Mouse (Mus musculus): ENCODE measurements around the gene Fth1.

Fth1 gene

DNA sequence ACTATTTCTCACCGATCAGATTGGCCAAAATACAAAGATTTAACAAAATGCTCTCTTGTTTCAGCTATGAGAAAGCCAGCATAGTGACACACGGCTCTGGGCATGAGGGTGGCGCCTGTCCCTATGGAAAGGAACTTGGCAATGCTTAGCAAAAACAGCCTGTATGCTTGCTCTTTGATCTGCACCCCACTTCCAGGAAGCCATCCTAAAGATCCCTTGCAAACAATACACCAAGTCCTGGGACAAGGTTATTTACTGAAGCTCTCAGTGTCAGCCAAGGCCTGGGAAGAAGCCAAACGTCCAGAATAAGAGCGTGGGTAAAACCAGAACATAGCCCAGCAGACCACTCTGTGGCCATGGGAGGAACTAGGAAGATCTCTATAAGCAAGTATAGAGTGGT, 19.6 kb upstream of the Fth1 start:
- no peak for DNase-seq (ENCODE audit: low read depth in 1 of 2, low spot score in 2 of 2)

DNA sequence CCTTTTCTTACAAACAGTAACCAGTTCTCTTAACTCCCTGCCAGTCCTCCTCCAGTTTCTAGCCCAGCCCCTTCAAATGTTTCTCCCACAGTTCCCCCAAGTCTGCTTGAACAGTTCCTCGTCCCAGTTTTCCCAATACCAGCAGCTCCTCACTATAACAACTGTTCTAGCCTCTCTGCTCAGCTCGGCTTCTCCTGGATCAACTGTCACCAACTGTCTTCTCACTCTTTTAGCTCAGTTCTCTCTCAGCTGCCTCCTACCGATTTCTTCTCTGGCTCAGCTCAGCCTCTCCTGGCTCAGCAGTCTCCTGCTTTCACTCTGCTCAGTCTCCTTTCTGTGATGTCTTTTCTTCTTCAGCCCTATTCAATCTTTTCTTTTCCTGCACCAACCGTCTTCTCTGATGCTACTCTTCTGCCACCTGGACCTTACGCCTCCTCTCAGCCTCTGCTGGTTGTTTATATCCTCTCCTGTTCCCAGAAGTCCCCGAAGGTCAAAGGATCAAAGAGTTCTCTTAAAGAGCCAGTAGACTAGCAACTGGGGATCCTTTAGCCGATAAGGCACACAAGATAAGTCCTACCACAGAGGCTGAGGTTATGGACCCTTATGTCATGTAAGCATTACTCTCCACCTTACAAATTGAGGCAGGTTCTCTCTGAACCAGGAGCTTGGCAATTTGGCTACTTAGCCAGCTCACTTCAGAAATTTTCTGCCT, 16.0 kb upstream of the Fth1 start:
- DNase-seq (ENCODE audit: low read depth in 1 of 2, low spot score in 2 of 2): no peak

DNA sequence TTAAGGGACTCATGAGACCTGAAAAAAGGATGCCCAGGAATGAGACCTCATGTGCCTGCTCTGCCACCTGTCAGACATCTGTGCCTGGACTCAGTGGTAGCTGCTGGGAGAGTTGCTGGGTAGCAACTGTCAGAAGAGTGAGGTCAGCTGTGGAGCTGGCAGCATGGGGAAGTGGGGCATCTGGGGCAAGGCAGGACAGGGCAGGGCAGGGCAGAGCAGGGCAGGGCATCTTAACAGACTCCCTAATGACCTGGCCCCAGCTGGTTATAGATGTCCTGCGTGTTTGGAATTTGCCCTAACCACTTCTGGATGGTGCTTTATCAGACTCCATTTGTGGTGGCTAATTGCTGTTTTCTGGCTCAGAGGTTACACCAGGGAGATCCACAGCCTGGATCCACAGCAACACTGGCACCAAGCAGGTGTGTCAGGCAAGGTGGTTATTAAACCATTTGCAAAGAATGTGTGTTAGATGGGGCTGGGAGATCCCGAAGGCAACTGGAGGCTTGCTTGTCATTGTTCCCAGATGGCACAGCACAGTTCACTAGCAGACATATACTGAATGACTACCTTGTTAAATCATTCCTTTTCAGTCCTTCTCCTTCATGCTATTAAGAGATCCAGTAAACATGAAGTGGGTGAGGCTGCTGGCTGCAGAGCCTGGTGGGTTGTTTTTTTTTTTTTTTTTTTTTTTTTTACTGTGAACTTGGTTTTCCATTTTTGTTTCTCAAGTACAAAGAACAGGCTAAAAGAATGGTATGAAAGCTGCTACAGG, 14.1 kb upstream of the Fth1 start:
- DNase-seq (ENCODE audit: low read depth in 1 of 2, low spot score in 2 of 2): no peak

DNA sequence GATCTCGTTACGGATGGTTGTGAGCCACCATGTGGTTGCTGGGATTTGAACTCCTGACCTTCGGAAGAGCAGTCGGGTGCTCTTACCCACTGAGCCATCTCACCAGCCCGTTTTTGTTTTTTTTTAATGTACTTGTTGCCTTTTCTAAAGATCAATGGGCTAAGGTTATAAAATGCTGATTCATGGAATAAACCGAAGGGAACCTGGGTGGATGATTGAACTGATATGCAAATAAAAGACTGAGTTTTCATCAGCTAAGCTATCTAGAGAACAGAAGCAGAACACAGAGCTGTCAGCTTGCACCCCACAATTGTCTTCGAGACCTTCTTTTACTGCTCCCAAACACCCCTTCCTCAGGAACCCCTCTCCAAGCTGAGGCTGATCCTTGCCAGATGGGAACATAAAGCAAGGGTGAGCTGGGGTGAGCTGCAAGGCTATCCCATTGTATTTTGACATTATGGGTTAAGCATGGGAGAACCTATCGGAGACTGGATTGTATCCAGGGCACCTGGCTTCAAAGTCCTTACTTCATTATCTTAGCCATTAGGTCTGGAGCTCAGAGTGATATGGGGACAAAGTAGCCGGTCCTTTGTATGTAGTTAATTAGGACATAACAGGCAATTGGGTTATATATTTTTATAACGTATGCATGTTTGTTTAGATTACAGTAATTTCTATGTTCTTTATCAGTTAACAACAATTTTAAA, 12.2 kb upstream of the Fth1 start:
- no peak for DNase-seq (ENCODE audit: low read depth in 1 of 2, low spot score in 2 of 2)

DNA sequence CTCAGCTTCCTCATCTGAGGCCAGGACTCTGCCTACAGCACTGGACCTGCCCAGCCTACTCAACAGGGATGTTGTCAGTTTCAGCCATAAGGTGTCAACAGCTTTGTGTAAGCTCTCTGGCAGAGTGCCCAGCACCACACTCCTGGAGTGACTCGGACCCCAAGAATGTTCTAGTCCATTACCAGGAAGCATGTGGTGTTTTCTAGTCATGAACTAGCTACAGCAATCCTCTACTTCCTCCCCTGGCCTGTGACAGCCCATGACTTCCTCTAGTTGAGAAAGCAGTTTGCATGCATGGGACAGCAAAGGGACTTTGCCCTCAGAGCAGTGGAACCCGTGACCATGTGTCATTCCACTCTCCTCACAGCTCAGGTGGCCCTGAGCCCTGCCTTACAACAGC, 5.5 kb upstream of the Fth1 start:
- DNase-seq (ENCODE audit: low read depth in 1 of 2, low spot score in 2 of 2): peak; percentile 80

DNA sequence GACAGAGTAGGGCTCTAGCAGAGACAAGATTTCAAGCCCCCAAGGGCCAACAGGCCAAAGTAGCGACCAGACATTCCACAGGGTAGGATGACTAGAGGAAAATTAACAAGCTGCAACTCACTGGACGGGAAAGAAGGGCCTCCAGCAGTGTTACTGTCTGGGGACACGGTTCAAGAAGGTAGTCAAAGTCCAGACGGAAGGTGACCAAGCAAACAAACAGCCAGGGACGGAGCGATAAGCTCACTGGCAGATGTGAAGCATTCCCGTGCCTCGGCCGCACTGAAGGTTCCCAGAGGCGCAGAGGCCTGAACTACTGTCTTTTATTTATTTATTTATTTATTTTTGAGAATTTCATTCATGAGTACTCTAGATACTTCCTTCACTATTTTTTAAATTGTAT, 3.3 kb upstream of the Fth1 start:
- no peak for DNase-seq (ENCODE audit: low read depth in 1 of 2, low spot score in 2 of 2)

DNA sequence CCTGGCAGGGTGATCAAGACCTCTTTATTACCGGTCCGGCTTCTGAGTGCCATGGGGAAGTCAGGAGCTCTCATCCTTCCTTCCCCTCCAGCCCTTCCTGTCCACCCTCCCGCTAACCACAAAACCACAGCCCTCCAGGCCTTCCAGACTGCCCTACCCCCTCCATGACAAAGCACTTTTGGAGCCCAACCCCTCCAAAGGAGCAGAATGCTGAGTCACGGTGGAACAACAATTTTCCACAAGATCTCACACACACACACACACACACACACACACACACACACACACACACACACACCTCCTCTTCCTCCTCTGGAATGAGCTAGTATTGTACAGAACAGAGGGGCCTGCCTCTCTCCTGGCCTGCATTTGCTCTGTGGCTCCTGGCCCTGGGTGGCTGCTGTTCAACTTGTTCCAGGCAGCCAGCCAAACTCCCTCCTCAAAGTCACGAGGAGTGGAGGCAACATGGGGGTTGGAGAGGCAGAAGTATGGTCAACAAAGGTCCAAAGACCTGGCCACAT, 1.9 kb upstream of the Fth1 start:
- DNase-seq (ENCODE audit: low read depth in 1 of 2, low spot score in 2 of 2): peak; percentile 68 to 72

DNA sequence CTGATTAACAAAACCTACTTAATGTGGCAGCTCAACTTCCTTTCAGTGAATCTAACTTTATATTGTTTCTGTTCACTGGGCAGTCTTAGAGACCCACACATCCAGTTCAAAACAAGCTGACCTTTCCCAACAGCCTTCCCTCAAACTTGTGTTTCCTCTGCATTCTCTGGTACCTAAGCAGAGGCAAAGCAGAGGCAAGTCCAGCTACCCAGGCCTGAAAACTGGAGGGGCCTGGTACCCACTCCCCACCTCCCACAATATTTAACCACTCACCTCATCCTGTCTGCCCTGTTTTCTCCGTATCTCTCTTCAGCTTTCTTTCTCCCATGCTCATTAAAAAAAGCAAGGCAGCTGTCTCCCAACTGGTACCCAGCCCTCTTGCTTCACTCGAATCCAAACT, 1.2 kb upstream of the Fth1 start:
- DNase-seq (ENCODE audit: low read depth in 1 of 2, low spot score in 2 of 2): no peak

DNA sequence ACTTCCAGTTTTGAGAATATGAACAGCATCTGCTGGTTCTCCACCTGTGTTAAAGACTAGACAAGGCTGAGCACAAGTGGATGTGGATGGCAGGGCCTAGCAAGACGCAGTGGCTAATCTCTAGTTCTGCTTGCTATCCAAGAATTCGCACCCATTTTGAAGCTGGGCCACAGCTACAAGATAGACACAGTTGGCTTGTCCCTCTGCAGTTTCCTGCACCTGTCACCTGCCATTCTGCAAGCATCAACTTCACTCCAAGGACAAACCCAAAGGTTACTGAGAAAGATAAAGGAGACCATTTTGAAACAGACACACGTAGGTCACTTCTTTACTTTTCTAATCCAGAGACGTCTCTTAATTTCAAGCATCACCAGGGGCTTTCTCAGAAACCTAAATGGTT, 1.2 kb downstream of the Fth1 start:
- DNase-seq (ENCODE audit: low read depth in 1 of 2, low spot score in 2 of 2): no peak

DNA sequence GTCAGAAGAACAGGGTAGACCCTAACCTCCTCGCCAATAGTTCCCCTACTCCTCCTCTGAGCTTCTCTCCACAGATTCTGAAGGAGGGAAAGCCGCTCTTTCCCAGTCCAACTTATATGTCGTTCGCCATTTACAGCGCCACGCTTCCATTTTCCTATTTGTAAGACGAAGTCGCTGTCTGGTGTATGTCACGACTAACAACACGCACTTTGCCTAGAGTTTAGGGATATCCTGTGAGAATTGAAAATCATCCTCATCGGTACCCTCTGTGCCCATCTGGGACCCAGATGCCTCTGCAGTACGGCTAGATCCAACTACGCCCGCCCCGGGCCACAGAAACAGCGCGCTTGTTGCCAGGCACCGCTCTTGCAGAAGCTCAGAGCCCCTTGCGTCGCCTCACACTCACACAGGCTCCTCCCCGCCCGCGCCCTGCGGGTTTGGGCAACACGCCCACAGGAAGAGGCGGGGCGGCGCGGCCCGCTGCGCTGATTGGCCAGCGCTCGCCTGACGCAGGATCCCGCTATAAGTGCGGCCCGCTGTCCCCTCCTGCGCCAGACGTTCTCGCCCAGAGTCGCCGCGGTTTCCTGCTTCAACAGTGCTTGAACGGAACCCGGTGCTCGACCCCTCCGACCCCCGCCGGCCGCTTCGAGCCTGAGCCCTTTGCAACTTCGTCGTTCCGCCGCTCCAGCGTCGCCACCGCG, 1.9 kb downstream of the Fth1 start:
- peak; percentile 92 to 95 for DNase-seq (ENCODE audit: low read depth in 1 of 2, low spot score in 2 of 2)

DNA sequence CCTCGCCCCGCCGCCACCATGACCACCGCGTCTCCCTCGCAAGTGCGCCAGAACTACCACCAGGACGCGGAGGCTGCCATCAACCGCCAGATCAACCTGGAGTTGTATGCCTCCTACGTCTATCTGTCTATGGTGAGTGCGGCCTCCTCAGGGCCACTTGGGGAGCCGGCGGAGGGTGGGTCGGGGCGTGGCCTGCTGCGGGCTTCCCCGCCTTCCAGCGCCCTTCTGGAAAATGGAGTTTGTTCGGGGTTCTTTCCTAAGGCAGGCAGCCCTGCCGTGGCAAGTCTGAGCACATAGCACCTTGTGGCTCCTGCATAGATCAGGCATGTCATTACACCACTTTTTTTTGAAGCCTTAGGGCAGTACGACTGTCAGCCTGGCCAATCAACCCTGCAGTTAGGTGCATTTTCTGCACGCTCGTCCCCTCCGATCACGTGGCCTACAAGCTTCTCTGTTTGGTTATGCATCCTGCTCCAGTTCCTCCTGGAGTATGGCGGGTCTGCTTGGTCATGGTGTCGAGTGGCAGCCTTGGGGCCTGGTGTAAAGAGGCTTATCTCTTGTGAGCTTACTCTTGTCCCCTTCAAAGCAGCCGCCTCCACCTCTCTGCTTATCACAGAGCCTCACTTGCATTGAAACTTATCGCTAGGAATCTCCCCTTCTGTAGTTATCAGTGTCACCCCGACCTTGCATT, 2.6 kb downstream of the Fth1 start:
- DNase-seq (ENCODE audit: low read depth in 1 of 2, low spot score in 2 of 2): peak in 1 of 2 experiments; percentile 77

DNA sequence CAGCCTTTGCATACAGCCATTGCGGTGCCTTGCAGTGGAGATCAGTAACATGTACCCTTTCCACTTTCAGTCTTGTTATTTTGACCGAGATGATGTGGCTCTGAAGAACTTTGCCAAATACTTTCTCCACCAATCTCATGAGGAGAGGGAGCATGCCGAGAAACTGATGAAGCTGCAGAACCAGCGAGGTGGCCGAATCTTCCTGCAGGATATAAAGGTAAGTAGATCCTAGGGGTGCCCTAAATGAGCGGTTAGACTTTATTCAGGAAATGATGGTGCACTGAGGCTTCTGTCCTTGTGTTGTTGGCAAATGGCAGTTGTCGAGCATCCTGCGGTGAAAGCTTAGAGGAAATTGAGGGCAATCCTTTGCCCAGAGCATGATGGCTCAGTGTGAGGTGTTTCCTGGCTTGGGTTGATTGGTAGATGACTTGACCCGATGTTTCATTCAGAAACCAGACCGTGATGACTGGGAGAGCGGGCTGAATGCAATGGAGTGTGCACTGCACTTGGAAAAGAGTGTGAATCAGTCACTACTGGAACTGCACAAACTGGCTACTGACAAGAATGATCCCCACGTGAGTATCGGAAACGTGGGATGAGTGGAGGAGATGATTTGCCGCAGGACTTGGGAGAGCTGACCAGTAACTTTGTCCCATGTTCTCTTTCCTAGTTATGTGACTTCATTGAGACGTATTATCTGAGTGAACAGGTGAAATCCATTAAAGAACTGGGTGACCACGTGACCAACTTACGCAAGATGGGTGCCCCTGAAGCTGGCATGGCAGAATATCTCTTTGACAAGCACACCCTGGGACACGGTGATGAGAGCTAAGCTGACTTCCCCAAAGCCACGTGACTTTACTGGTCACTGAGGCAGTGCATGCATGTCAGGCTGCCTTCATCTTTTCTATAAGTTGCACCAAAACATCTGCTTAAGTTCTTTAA, 4.0 kb downstream of the Fth1 start:
- DNase-seq (ENCODE audit: low read depth in 1 of 2, low spot score in 2 of 2): no peak

DNA sequence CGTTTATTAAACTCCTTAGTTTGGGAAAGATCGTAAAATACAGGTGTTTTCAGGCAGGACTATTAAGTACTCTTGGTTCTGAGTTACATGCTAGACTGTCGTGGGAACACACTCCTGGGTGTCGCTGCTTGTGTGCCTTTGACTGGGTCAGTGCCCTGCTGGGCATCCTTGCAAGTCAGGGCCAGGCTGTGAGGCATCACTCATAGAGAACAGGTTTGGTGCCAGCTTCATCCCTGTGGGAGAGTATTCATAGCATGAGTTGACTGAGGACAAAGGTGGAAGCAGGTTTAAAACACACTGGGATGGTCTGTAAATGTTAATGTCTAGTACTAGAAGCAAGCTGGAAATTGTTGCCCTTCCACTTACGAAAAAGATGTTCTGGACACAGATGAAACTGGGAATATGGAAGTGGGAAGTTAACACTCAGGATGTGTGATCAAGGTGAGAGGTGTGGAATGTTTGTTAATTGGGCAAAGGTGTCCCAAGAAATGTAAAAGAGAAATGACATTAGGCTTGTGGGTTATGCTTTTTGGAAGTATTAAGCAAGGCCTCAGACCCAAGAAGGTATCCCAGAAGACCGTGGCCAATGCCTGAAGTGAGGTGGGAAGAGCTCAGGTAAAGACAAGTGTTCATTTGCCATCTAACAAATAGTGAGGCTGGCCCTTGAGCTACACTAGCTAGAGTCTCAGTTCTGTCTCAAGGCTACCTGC, 4.9 kb downstream of the Fth1 start:
- no peak for DNase-seq (ENCODE audit: low read depth in 1 of 2, low spot score in 2 of 2)

DNA sequence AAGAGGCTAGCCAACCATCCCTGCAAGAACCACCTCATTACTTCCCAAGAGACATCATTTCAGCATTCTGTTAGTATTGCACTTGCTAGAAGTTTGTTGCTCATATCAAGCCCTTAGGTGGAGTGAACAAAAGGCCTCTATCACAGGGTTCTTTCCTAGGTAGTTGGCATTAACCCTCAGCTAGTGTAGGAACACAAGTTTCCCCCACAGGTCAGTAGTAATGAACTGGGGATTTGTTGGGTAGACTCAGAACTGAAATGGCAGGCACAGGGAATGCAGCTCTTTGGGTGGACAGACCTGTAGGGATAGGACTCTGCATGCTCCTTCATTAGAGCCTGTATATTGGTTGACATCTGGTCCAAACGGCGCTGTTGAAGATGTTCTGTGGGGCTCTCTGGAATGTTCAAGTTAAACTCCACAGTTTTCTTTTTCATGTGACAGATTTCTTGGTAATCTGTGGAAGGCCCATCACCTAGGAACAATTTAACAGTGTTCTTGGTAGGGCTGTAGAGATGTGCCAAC, 5.6 kb downstream of the Fth1 start:
- DNase-seq (ENCODE audit: low read depth in 1 of 2, low spot score in 2 of 2): no peak

DNA sequence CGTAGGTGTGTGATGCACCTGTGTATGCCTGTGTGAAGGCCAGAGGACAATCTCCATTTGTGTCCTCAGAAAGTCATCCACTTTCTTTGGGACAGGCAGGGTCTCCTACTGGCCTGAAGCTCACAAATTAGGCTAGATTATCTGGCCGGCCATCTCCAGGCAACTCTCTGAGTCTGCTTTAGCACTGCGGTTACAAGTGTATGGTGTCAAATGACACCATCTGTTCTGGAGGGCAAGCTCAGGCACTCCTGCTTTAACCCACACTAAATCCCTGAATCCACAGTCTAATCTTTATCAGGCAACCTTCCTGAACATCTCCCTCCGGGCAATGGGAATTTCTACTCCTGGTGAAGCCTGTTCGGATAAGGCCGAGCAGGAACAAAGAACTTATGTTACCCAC, 6.8 kb downstream of the Fth1 start:
- DNase-seq (ENCODE audit: low read depth in 1 of 2, low spot score in 2 of 2): no peak

DNA sequence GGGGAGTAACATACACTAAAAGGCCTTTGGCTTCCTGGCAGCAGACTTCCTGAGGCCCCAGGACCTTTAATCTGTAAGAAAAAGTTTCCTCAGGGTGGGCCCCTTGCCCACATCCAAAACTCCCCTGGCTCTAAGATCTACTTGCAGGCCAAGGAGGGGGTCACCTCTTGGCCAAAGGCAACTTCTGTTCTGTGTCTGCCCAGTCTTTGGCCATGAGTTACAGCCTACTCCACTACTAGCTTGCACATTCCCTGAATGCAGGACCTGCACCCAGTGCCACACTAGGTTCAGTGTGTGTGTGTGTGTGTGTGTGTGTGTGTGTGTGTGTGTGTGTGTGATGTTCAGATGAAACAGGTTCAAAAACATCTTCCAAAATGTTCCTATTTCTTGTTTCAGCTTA, 7.2 kb downstream of the Fth1 start:
- no peak for DNase-seq (ENCODE audit: low read depth in 1 of 2, low spot score in 2 of 2)

DNA sequence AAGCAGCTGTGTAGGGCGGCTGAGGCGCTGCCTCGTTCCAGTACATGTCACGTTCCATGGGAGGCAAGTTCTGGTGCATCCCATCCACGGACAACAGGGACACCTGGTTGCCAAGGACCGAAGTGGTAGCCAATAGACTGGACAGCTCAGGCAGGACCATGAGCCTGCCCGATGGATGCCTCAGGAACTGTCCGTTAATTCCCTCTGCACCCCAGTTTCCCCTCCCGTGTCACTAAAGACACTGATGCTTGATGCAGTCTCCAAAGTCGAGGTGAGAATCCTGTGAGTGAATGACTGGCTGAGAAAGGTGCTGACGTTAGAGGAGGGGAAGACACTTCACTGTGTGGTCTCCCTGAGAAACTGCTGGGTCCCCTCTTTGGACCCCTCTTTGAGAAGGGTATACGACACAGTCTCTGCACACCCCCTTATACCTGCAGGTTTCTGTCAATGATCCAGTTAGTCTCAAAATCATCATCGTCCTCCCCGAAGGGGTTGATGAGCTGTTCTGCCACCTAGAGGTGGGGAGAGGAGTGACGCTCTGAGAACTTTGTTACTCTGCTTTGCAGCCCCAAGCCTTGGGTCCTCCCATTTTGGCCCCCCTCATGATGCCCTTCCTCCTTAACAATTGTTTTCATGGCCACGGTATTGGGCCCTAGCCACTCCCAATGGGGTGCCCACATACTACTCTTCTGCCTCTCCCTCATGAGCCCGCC, 8.9 kb downstream of the Fth1 start:
- DNase-seq (ENCODE audit: low read depth in 1 of 2, low spot score in 2 of 2): no peak

DNA sequence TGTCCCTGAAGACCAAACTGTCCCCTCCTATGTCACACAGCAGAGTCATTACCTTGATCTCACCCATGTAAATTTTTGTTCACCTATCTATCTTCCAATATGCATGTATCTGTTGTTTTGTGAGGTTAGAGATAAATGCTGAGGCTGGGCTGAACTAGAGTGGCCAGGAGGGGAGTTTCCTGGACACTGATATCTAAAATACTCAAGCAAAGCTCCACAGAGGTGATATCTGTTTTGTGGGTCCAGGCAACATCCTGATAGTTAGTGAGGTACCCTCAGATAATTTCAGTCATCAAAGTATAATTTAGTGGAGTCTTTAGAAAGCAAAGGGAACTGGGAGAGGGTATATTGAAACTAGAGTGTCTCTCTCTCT, 9.5 kb downstream of the Fth1 start:
- DNase-seq (ENCODE audit: low read depth in 1 of 2, low spot score in 2 of 2): no peak
